Mouse (Mus musculus) C2C12 (cell line): ENCODE data around the gene Gga3. TPM values are rescaled to one million over a fixed set of nuclear protein-coding genes. Genes with fewer than 3 reads are reported as not detected.

Source experiments
- H3K27me3 ChIP-seq: one replicate; pipeline ENCODE4 v1.6.1; 2011; ENCODE audit not compliant: control insufficient read depth, insufficient read depth, insufficient read length
- H3K36me3 ChIP-seq: one replicate; pipeline ENCODE4 v1.6.1; 2011; ENCODE audit not compliant: control insufficient read depth, insufficient read depth
- H3K4me3 ChIP-seq: one replicate; pipeline ENCODE4 v1.5.1; 2011; ENCODE audit warnings: mild to moderate bottlenecking, control low read depth; ENCODE audit not compliant: poor library complexity, insufficient read depth, severe bottlenecking
- H3K79me2 ChIP-seq: one replicate; pipeline ENCODE4 v1.6.1; 2011; ENCODE audit not compliant: control insufficient read depth, insufficient read depth
- H3K79me3 ChIP-seq: one replicate; pipeline ENCODE4 v1.6.1; 2011; ENCODE audit warnings: low read depth, control low read depth
- H3ac ChIP-seq: one replicate; pipeline ENCODE3; 2011; ENCODE audit warnings: low read depth; ENCODE audit not compliant: control insufficient read depth, insufficient read length
- CEBPB ChIP-seq: IDR thresholded peaks from one replicate; pipeline ENCODE4 v1.6.1; 2011; ENCODE audit warnings: low read depth, mild to moderate bottlenecking, control low read depth, moderate library complexity
- CTCF ChIP-seq: IDR thresholded peaks from one replicate; pipeline ENCODE4 v1.5.1; 2011; ENCODE audit not compliant: control insufficient read depth, insufficient read depth, insufficient read length
- FOSL1 ChIP-seq: IDR thresholded peaks from one replicate; pipeline ENCODE4 v1.8.0; 2011; ENCODE audit warnings: mild to moderate bottlenecking, low read length; ENCODE audit not compliant: poor library complexity, insufficient read depth, severe bottlenecking
- MAX ChIP-seq: IDR thresholded peaks from one replicate; pipeline ENCODE4 v1.6.1; 2011; ENCODE audit warnings: mild to moderate bottlenecking, control low read depth
- MYOD1 ChIP-seq: IDR thresholded peaks from one replicate; pipeline ENCODE4 v1.6.1; 2011; ENCODE audit warnings: low read depth; ENCODE audit not compliant: control insufficient read depth, insufficient read length
- MYOG ChIP-seq: IDR thresholded peaks from one replicate; pipeline ENCODE4 v1.6.1; 2011; ENCODE audit not compliant: control insufficient read depth, insufficient read length; ENCODE audit errors: extremely low read depth
- USF1 ChIP-seq: IDR thresholded peaks from one replicate; pipeline ENCODE4 v1.6.1; 2011; ENCODE audit warnings: low read depth, mild to moderate bottlenecking, control low read depth, moderate library complexity
- polyA plus RNA-seq: library from polyadenylated mRNA; unstranded; fragments of >200 nt; fragmentation: generic; extraction: Trizol; gene quantifications from one replicate; pipeline ENCODE4 v1.2.1, GENCODE M21; 2012; ENCODE audit warnings: missing spikeins

Gga3 gene
- polyA plus RNA-seq, 1 experiment, result 16.0 TPM

- Histone ChIP-seq H3K79me2 (peaks cover 1% of the 10 kb centered on the region), H3K27me3 (no peaks in the 10 kb centered on the region), H3K79me3 (peaks cover 2% of the 10 kb centered on the region), H3K4me3 (no peak overlapping the region), H3K36me3 (peaks cover 26% of the 10 kb centered on the region), H3ac (no peak overlapping the region)
- no peak for TF ChIP-seq USF1
- no peak for TF ChIP-seq FOSL1
- TF ChIP-seq CTCF, result no peak
- no peak for TF ChIP-seq MYOG
- TF ChIP-seq CEBPB, result no peak
- TF ChIP-seq MAX, result no peak
- no peak for TF ChIP-seq MYOD1
Observed at GRCm38 (mm10) chr11:115611173-115611572, 7.3 kb upstream of the Gga3 start.

- H3K79me2 ChIP-seq, result peaks cover 17% of the 10 kb centered on the region
- TF ChIP-seq CEBPB, result no peak
- no peak for TF ChIP-seq USF1
- TF ChIP-seq FOSL1, result no peak
- no peak for TF ChIP-seq MAX
- no peak for TF ChIP-seq MYOG
- TF ChIP-seq MYOD1, result no peak
- no peak for TF ChIP-seq CTCF
- no peak overlapping the region for H3ac ChIP-seq
- peaks cover 9% of the 10 kb centered on the region for H3K79me3 ChIP-seq
- H3K36me3 ChIP-seq, result peaks cover 35% of the 10 kb centered on the region
- H3K4me3 ChIP-seq, result no peak overlapping the region
- H3K27me3 ChIP-seq, result no peaks in the 10 kb centered on the region
Observed at GRCm38 (mm10) chr11:115609576-115609975, 5.7 kb upstream of the Gga3 start.

- TF ChIP-seq MYOG, result no peak
- TF ChIP-seq CTCF, result no peak
- TF ChIP-seq MYOD1, result no peak
- no peak for TF ChIP-seq USF1
- TF ChIP-seq CEBPB, result no peak
- no peak for TF ChIP-seq MAX
- no peak for TF ChIP-seq FOSL1
- Histone ChIP-seq H3K79me2 (peaks cover 26% of the 10 kb centered on the region), H3K4me3 (no peak overlapping the region), H3ac (no peak overlapping the region), H3K27me3 (no peaks in the 10 kb centered on the region), H3K36me3 (peaks cover 35% of the 10 kb centered on the region), H3K79me3 (peaks cover 13% of the 10 kb centered on the region)
Observed at GRCm38 (mm10) chr11:115608421-115609399, 4.9 kb upstream of the Gga3 start.

- Histone ChIP-seq H3K27me3 (no peaks in the 10 kb centered on the region), H3K79me2 (peaks cover 45% of the 10 kb centered on the region), H3ac (no peak overlapping the region), H3K4me3 (no peak overlapping the region), H3K79me3 (peaks cover 29% of the 10 kb centered on the region), H3K36me3 (peaks cover 38% of the 10 kb centered on the region)
- TF ChIP-seq CEBPB (no peak), CTCF (no peak), USF1 (no peak), MYOD1 (no peak), MYOG (no peak), MAX (no peak), FOSL1 (no peak)
Observed at GRCm38 (mm10) chr11:115606733-115607132, 2.9 kb upstream of the Gga3 start.

GRCm38 (mm10) chr11:115604304-115604696 lies 449 bp upstream of the Gga3 start:
- H3K4me3 ChIP-seq, result peak overlapping the region; percentile 99
- H3ac ChIP-seq, result peak overlapping the region; percentile 97
- TF ChIP-seq CEBPB (no peak), MAX (no peak), CTCF (no peak), USF1 (no peak), FOSL1 (no peak), MYOD1 (no peak), MYOG (no peak)
- H3K79me2 ChIP-seq, result peaks cover 70% of the 10 kb centered on the region
- peaks cover 45% of the 10 kb centered on the region for H3K79me3 ChIP-seq
- H3K36me3 ChIP-seq, result peaks cover 42% of the 10 kb centered on the region
- H3K27me3 ChIP-seq, result no peaks in the 10 kb centered on the region

- Histone ChIP-seq H3K79me3 (peaks cover 53% of the 10 kb centered on the region), H3ac (peak overlapping the region; percentile 97), H3K27me3 (no peaks in the 10 kb centered on the region), H3K36me3 (peaks cover 42% of the 10 kb centered on the region), H3K4me3 (peak overlapping the region; percentile 99), H3K79me2 (peaks cover 82% of the 10 kb centered on the region)
- TF ChIP-seq MYOD1 (no peak), USF1 (no peak), MAX (no peak), CEBPB (no peak), FOSL1 (no peak), CTCF (no peak), MYOG (no peak)
Observed at GRCm38 (mm10) chr11:115603128-115603475, 749 bp downstream of the Gga3 start.
